Mouse (Mus musculus) urinary bladder, postnatal 4 days (tissue): ENCODE measurements around the gene Ern1.
"Not testable (repeated sequence)": the region's sequence is repeated elsewhere in the genome, so short reads cannot be mapped to it uniquely, and the experiment has no call there.

Experiments used
- DNase-seq, 2 experiments: peaks; one replicate each; pipeline ENCODE4 v3.0.0; 2021 to 2022; ENCODE audit warnings: low spot score in 2 of 2

The Ern1 gene

GRCm38 (mm10) chr11:106437543-106437942 lies 50.1 kb downstream of the Ern1 start:
- DNase-seq = no peak

GRCm38 (mm10) chr11:106437039-106437438 lies 50.6 kb downstream of the Ern1 start:
- DNase-seq = no peak

- no peak for DNase-seq
These were observed 57.3 kb downstream of the Ern1 start for GRCm38 (mm10) chr11:106430392-106430791.

GRCm38 (mm10) chr11:106429689-106430088 lies 58.0 kb downstream of the Ern1 start:
- no peak for DNase-seq

GRCm38 (mm10) chr11:106428556-106428955 lies 59.1 kb downstream of the Ern1 start:
- no peak for DNase-seq

GRCm38 (mm10) chr11:106428106-106428505 lies 59.5 kb downstream of the Ern1 start:
- DNase-seq = no peak

- no peak for DNase-seq
These were observed 61.2 kb downstream of the Ern1 start for GRCm38 (mm10) chr11:106426447-106426846.

GRCm38 (mm10) chr11:106425201-106425600 lies 62.5 kb downstream of the Ern1 start:
- no peak for DNase-seq

- DNase-seq = no peak
These were observed 68.2 kb downstream of the Ern1 start for GRCm38 (mm10) chr11:106419262-106420102.

GRCm38 (mm10) chr11:106418622-106419196 lies 68.9 kb downstream of the Ern1 start:
- peak; percentile 70 to 76 for DNase-seq

- no peak for DNase-seq
These were observed 69.8 kb downstream of the Ern1 start for GRCm38 (mm10) chr11:106417860-106418259.

GRCm38 (mm10) chr11:106416331-106416730 lies 71.3 kb downstream of the Ern1 start:
- DNase-seq = no peak

- DNase-seq = no peak
These were observed 74.9 kb downstream of the Ern1 start for GRCm38 (mm10) chr11:106412641-106413360.

- DNase-seq = no peak
These were observed 76.5 kb downstream of the Ern1 start for GRCm38 (mm10) chr11:106411157-106411556.

GRCm38 (mm10) chr11:106410507-106410906 lies 77.1 kb downstream of the Ern1 start:
- DNase-seq = no peak

GRCm38 (mm10) chr11:106410011-106410410 lies 77.6 kb downstream of the Ern1 start:
- DNase-seq = no peak

- no peak for DNase-seq
These were observed 89.2 kb downstream of the Ern1 start for GRCm38 (mm10) chr11:106398481-106398880.

GRCm38 (mm10) chr11:106397656-106398055 lies 90.0 kb downstream of the Ern1 start:
- DNase-seq = no peak

GRCm38 (mm10) chr11:106394055-106394454 lies 93.6 kb downstream of the Ern1 start:
- DNase-seq = not testable (repeated sequence)

GRCm38 (mm10) chr11:106393331-106393616 lies 94.4 kb downstream of the Ern1 start:
- no peak for DNase-seq

GRCm38 (mm10) chr11:106392597-106393330 lies 94.9 kb downstream of the Ern1 start:
- DNase-seq = no peak

GRCm38 (mm10) chr11:106391546-106392188 lies 96.0 kb downstream of the Ern1 start:
- peak in 1 of 2 experiments; percentile 48 for DNase-seq
